Mouse (Mus musculus) bone marrow macrophage, adult 2 months (primary cell): ENCODE data around the gene Ugt1a10.
"Not testable (repeated sequence)": the region's sequence is repeated elsewhere in the genome, so short reads cannot be mapped to it uniquely, and the experiment has no call there.

Experiments used
- CTCF ChIP-seq: IDR thresholded peaks from 2 replicates; pipeline ENCODE4 v1.5.1; 2012; ENCODE audit warnings: low read depth, mild to moderate bottlenecking, low read length, moderate library complexity
- POLR2A ChIP-seq: IDR thresholded peaks from 2 replicates; pipeline ENCODE4 v1.6.1; 2012; ENCODE audit warnings: mild to moderate bottlenecking, low read depth, low read length, borderline replicate concordance

- not testable (repeated sequence) for TF ChIP-seq POLR2A, CTCF
These were observed 94.9 kb downstream of the Ugt1a10 start for GRCm38 (mm10) chr1:88150133-88150532.
